Mouse (Mus musculus): Measurements from ENCODE around the gene Sh3yl1. TPM values are rescaled to one million over a fixed set of nuclear protein-coding genes. Genes with fewer than 3 reads are reported as not detected.

Sh3yl1 gene
- polyA plus RNA-seq, 1 experiment from 2014 or later: 46.4 TPM

DNA sequence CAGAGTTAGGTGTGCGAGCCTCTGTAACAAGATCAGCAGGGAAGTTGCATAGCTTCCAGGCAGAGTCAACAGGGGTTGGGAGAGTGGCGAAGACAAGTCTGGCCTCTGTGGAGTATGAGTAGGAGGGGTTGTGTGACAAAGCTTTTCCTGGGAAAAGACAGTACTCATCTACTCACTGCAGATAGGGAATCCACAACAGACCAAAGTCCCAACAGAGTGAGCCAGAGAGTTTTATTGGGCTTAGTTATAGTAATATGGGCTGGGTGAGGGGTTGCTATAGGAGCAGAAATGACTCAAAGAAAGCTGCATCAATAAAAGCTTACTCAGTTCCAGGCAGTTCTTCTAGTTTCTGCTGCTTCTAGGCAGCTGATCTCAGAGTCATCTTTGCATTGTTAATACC lies 21.8 kb downstream of the Sh3yl1 start:
- no peak overlapping the region for H3K4me3 ChIP-seq (replicated peaks; ENCODE audit: low read length)
- no peak for ATAC-seq
- H3K4me2 ChIP-seq (ENCODE audit: low read length): no peak overlapping the region
- 83% methylated on average over 2 of the region's 2 CpGs for WGBS
- H3K4me1 ChIP-seq (replicated peaks; ENCODE audit: control insufficient read depth, insufficient read depth, low read length): no peaks in the 10 kb centered on the region
- no peaks in the 10 kb centered on the region for H3K27me3 ChIP-seq (replicated peaks; ENCODE audit: control insufficient read depth, insufficient read depth, low read length)
- H3K9me3 ChIP-seq (ENCODE audit: control insufficient read depth, low read length): no peaks in the 10 kb centered on the region
- no peak overlapping the region for H3K27ac ChIP-seq (ENCODE audit: low read length)
- no peak overlapping the region for H3K9ac ChIP-seq (replicated peaks; ENCODE audit: low read depth, low read length)
- H3K36me3 ChIP-seq (ENCODE audit: control insufficient read depth, insufficient read depth): no peaks in the 10 kb centered on the region

DNA sequence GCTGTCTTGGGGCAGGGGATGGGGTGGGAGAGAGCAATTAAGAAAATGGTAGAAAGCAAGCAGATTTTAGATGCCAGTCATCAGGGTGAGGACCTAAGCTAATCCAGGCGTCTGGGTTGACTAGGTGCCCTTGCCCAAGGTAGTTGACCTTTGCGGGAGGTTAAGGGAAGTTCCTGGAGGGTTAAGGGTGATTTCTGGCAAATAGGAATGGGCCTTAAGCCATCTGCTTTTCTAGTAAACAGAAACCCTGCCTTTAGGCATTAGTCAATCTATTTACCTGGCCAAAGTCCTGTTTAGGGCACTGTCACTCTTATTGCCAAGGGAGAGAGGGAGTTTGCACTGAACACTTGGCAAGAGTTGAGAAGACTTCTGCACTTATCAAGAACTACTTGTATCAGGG lies 25.4 kb downstream of the Sh3yl1 start:
- Histone ChIP-seq H3K4me1 (replicated peaks; ENCODE audit: control insufficient read depth, insufficient read depth, low read length) (no peaks in the 10 kb centered on the region), H3K9me3 (ENCODE audit: control insufficient read depth, low read length) (no peaks in the 10 kb centered on the region), H3K27ac (ENCODE audit: low read length) (no peak overlapping the region), H3K27me3 (replicated peaks; ENCODE audit: control insufficient read depth, insufficient read depth, low read length) (no peaks in the 10 kb centered on the region), H3K4me2 (ENCODE audit: low read length) (no peak overlapping the region), H3K36me3 (ENCODE audit: control insufficient read depth, insufficient read depth) (peaks cover 2% of the 10 kb centered on the region; the same call in 1 of the 2 replicates), H3K9ac (replicated peaks; ENCODE audit: low read depth, low read length) (no peak overlapping the region), H3K4me3 (replicated peaks; ENCODE audit: low read length) (no peak overlapping the region)
- WGBS: 80% methylated on average over 2 of the region's 2 CpGs
- no peak for ATAC-seq

DNA sequence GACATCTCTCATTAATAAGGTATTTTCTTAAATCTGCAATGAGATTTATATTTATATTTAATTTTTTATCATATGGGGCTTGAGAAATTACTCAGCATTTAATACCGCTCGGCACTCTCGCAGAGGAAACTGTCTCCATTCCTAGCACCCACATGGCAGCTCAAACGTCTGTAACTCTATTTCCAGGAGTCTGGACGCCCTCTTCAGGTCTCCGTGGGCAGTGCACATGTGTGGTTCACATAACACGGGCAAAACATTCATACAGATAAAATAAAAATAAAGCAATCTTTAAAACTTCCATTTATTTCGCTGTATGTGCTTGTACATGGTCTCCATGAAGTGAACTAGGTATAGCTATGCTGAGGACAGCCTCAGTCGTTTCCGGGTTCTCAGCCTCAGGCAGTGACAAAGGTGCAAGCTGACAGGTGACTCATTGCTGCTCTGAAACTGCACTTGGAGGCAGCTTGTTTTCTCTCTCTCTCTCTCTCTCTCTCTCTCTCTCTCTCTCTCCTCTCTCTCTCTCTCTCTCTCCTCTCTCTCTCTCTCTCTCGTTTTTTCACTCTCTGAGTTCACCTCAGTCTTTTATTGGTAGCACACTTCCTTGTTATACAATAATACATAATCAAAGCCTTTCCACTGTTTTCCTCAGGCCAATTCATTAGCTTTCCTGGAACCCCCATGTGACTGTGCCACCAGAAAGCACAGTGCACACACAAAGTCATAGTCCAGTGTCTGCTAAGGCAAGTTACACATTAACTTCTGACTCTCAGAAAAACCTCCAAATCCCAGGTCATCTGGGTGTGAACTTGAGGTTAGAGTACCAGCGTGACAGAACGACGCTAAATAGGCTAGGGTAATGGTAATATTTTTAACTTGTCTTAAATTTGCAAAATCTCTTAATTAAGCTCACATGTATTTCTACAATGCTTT lies 31.9 kb downstream of the Sh3yl1 start:
- no peak overlapping the region for H3K4me2 ChIP-seq (ENCODE audit: low read length)
- 91% methylated on average over 14 of the region's 14 CpGs for WGBS
- H3K4me3 ChIP-seq (replicated peaks; ENCODE audit: low read length): no peak overlapping the region
- no peaks in the 10 kb centered on the region for H3K4me1 ChIP-seq (replicated peaks; ENCODE audit: control insufficient read depth, insufficient read depth, low read length)
- ATAC-seq: no peak
- H3K9ac ChIP-seq (replicated peaks; ENCODE audit: low read depth, low read length): no peak overlapping the region
- peaks cover 8% of the 10 kb centered on the region for H3K36me3 ChIP-seq (ENCODE audit: control insufficient read depth, insufficient read depth)
- H3K27me3 ChIP-seq (replicated peaks; ENCODE audit: control insufficient read depth, insufficient read depth, low read length): no peaks in the 10 kb centered on the region
- H3K9me3 ChIP-seq (ENCODE audit: control insufficient read depth, low read length): no peaks in the 10 kb centered on the region
- no peak overlapping the region for H3K27ac ChIP-seq (ENCODE audit: low read length)

DNA sequence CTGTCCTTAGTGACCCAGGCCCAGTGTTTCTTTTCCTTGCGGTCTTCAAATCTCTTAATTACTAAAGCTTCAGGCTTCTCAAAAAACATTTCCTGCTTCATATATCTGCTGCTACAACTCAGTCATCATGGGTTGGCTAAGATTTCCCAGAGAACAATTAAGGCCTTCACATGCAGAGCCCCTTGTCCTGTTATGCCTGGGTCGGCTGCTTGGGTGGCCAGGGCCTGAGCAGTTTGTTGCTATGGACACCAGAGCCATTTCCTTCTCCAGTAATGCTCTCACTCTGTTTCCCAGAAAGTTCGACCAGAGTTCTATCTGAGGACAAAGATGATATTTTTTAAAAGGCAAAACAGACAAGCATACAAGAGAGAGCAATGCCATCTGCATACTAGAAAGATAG lies 32.7 kb downstream of the Sh3yl1 start:
- Histone ChIP-seq H3K27ac (ENCODE audit: low read length) (no peak overlapping the region), H3K9ac (replicated peaks; ENCODE audit: low read depth, low read length) (no peak overlapping the region), H3K27me3 (replicated peaks; ENCODE audit: control insufficient read depth, insufficient read depth, low read length) (no peaks in the 10 kb centered on the region), H3K4me2 (ENCODE audit: low read length) (no peak overlapping the region), H3K9me3 (ENCODE audit: control insufficient read depth, low read length) (no peaks in the 10 kb centered on the region), H3K36me3 (ENCODE audit: control insufficient read depth, insufficient read depth) (peaks cover 8% of the 10 kb centered on the region), H3K4me1 (replicated peaks; ENCODE audit: control insufficient read depth, insufficient read depth, low read length) (no peaks in the 10 kb centered on the region), H3K4me3 (replicated peaks; ENCODE audit: low read length) (no peak overlapping the region)
- WGBS: 69% methylated on average over 3 of the region's 3 CpGs
- ATAC-seq: no peak

DNA sequence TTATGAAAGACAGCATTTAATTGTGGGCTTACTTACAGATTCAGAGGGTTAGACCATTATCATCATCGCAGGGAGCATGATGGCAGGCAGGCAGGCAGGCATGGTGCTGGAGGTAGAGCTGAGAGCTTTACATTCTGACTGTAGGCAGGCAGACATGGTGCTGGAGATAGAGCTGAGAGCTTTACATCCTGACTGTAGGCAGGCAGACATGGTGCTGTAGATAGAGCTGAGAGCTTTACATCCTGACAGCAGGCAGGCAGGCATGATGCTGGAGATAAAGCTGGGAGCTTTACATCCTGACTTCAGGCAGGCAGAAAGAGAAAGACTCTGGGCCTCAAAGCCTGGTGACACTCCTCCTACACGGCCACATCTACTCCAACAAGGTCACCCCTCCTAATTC lies 59.2 kb downstream of the Sh3yl1 start:
- no peak for ATAC-seq
- Histone ChIP-seq H3K9ac (replicated peaks; ENCODE audit: low read depth, low read length) (no peak overlapping the region), H3K4me2 (ENCODE audit: low read length) (no peak overlapping the region), H3K4me3 (replicated peaks; ENCODE audit: low read length) (no peak overlapping the region), H3K36me3 (ENCODE audit: control insufficient read depth, insufficient read depth) (no peaks in the 10 kb centered on the region), H3K4me1 (replicated peaks; ENCODE audit: control insufficient read depth, insufficient read depth, low read length) (no peaks in the 10 kb centered on the region), H3K27me3 (replicated peaks; ENCODE audit: control insufficient read depth, insufficient read depth, low read length) (no peaks in the 10 kb centered on the region), H3K9me3 (ENCODE audit: control insufficient read depth, low read length) (no peaks in the 10 kb centered on the region), H3K27ac (ENCODE audit: low read length) (no peak overlapping the region)
- WGBS: 85% methylated on average over 2 of the region's 2 CpGs

DNA sequence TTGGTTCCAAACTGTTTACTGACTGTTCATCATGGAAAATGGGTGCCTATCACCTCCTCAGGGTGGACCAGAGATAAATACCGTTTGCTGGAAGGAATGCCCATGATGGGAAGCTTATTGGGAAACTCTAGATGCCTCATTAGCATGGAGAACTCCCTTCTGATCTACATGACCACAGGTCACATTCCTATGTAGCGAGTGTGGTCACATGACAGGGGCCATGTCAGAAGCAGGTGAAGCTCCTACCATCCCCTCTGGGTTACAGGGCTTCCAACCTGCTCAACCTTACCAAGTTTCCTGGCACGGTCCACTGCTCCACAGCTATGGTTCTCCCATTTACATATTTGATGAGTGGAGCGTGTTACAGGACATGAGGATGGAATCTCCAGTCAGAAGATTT lies 92.3 kb downstream of the Sh3yl1 start:
- H3K27ac ChIP-seq (ENCODE audit: low read length): no peak overlapping the region
- 90% methylated on average over 4 of the region's 4 CpGs for WGBS
- no peak for ATAC-seq

DNA sequence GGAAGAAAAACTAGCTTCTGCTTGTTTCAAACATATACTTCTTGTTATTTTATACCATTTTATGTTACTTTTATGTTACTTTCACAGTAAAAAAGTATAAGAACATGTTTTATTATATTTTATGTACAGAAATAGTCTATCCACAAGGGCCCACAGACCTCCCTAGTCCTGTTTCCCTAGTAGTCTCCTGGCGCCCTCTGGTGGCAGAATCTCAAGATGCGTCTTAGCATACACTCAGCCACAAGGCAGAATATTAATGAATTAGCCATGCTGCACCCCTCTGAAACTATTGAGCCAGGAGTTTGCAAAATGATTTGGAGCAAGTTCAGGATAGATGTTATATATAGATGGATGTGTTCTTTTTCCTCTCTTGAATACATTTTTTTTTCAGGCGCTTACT lies 93.5 kb downstream of the Sh3yl1 start:
- Histone ChIP-seq H3K27ac (ENCODE audit: low read length) (no peak overlapping the region), H3K9me3 (ENCODE audit: control insufficient read depth, low read length) (no peaks in the 10 kb centered on the region), H3K4me2 (ENCODE audit: low read length) (no peak overlapping the region), H3K4me3 (replicated peaks; ENCODE audit: low read length) (no peak overlapping the region), H3K27me3 (replicated peaks; ENCODE audit: control insufficient read depth, insufficient read depth, low read length) (no peaks in the 10 kb centered on the region), H3K9ac (replicated peaks; ENCODE audit: low read depth, low read length) (no peak overlapping the region), H3K4me1 (replicated peaks; ENCODE audit: control insufficient read depth, insufficient read depth, low read length) (no peaks in the 10 kb centered on the region), H3K36me3 (ENCODE audit: control insufficient read depth, insufficient read depth) (no peaks in the 10 kb centered on the region)
- ATAC-seq: peak; percentile 71
- 21% methylated on average over 3 of the region's 3 CpGs for WGBS

More for the DNA sequence above, 92.3 kb downstream of the Sh3yl1 start:
- Histone ChIP-seq H3K4me1 (replicated peaks; ENCODE audit: control insufficient read depth, insufficient read depth, low read length) (no peaks in the 10 kb centered on the region), H3K9me3 (ENCODE audit: control insufficient read depth, low read length) (no peaks in the 10 kb centered on the region), H3K36me3 (ENCODE audit: control insufficient read depth, insufficient read depth) (no peaks in the 10 kb centered on the region), H3K4me3 (replicated peaks; ENCODE audit: low read length) (no peak overlapping the region), H3K4me2 (ENCODE audit: low read length) (no peak overlapping the region), H3K27me3 (replicated peaks; ENCODE audit: control insufficient read depth, insufficient read depth, low read length) (no peaks in the 10 kb centered on the region), H3K9ac (replicated peaks; ENCODE audit: low read depth, low read length) (no peak overlapping the region)

DNA sequence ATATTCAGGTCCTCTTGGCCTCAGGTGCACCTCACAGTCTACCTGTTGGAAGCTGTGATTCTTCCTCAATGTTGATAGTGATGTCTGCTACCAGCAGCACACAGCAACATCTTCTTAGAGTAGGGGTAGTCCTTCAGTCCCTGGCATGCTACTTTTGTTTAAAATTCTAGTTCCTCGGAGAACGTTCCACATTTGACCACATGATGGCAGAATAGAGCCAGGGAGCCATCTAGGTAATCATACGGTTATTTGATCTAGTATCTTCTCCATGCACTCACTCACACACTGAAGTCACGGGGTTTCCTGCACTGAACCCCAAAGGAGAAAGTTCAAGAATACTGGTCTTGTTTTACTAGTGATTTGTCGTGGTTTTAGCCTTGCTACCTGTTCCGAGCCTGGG lies 96.7 kb downstream of the Sh3yl1 start:
- Histone ChIP-seq H3K4me1 (replicated peaks; ENCODE audit: control insufficient read depth, insufficient read depth, low read length) (no peaks in the 10 kb centered on the region), H3K36me3 (ENCODE audit: control insufficient read depth, insufficient read depth) (no peaks in the 10 kb centered on the region), H3K27ac (ENCODE audit: low read length) (no peak overlapping the region), H3K4me3 (replicated peaks; ENCODE audit: low read length) (no peak overlapping the region), H3K9me3 (ENCODE audit: control insufficient read depth, low read length) (no peaks in the 10 kb centered on the region), H3K27me3 (replicated peaks; ENCODE audit: control insufficient read depth, insufficient read depth, low read length) (no peaks in the 10 kb centered on the region), H3K4me2 (ENCODE audit: low read length) (no peak overlapping the region), H3K9ac (replicated peaks; ENCODE audit: low read depth, low read length) (no peak overlapping the region)
- ATAC-seq: no peak
- WGBS: 24% methylated on average over 6 of the region's 6 CpGs
